Mouse (Mus musculus): ENCODE measurements around the gene Fam155a.

- TF ChIP-seq POLR2A (IDR thresholded peaks at IDR 0.05; ENCODE audit: low read depth, low read length): no peak
- no peak for TF ChIP-seq CTCF (IDR thresholded peaks at IDR 0.05; ENCODE audit: extremely low read depth, insufficient read length, insufficient replicate concordance, low read depth, low read length)
Measured at GRCm38 (mm10) chr8:9535730-9536372, 235.1 kb downstream of the Fam155a start.
